Mouse (Mus musculus): ENCODE results near the gene Eno3. TPM values are rescaled to one million over a fixed set of nuclear protein-coding genes. Genes with fewer than 3 reads are reported as not detected.
A peak's percentile ranks its signal among the peaks of the same experiment; 100 is the strongest.

Eno3 gene
- polyA plus RNA-seq, 1 experiment = 15.7 TPM

GRCm38 (mm10) chr11:70649185-70649734, 7.7 kb upstream of the Eno3 start:
- H3K9me3 ChIP-seq (replicated peaks; ENCODE audit: control insufficient read depth, insufficient read depth, low read length, poor library complexity, severe bottlenecking) = no peaks in the 10 kb centered on the region
- no peak overlapping the region for H3K9ac ChIP-seq (ENCODE audit: low read depth, poor library complexity, severe bottlenecking)
- H3K36me3 ChIP-seq (ENCODE audit: control insufficient read depth, insufficient read depth, low read length, poor library complexity, severe bottlenecking) = peaks cover 54% of the 10 kb centered on the region
- H3K4me3 ChIP-seq (ENCODE audit: low read depth, low read length) = no peak overlapping the region
- TF ChIP-seq CTCF (IDR thresholded peaks at IDR 0.05; ENCODE audit: low read depth, low read length) = no peak
- TF ChIP-seq EP300 (IDR thresholded peaks at IDR 0.05; ENCODE audit: insufficient read depth, low read depth, low read length) = no peak
- no peak for TF ChIP-seq POLR2A (IDR thresholded peaks at IDR 0.05; ENCODE audit: insufficient read depth, low read length)
- peaks cover 2% of the 10 kb centered on the region for H3K4me1 ChIP-seq (ENCODE audit: control insufficient read depth, insufficient read depth, low read length)
- H3K27ac ChIP-seq (ENCODE audit: insufficient read depth, low read length) = no peak overlapping the region
- H3K27me3 ChIP-seq (ENCODE audit: control insufficient read depth, insufficient read depth, low read length, poor library complexity, severe bottlenecking) = no peaks in the 10 kb centered on the region

DNA sequence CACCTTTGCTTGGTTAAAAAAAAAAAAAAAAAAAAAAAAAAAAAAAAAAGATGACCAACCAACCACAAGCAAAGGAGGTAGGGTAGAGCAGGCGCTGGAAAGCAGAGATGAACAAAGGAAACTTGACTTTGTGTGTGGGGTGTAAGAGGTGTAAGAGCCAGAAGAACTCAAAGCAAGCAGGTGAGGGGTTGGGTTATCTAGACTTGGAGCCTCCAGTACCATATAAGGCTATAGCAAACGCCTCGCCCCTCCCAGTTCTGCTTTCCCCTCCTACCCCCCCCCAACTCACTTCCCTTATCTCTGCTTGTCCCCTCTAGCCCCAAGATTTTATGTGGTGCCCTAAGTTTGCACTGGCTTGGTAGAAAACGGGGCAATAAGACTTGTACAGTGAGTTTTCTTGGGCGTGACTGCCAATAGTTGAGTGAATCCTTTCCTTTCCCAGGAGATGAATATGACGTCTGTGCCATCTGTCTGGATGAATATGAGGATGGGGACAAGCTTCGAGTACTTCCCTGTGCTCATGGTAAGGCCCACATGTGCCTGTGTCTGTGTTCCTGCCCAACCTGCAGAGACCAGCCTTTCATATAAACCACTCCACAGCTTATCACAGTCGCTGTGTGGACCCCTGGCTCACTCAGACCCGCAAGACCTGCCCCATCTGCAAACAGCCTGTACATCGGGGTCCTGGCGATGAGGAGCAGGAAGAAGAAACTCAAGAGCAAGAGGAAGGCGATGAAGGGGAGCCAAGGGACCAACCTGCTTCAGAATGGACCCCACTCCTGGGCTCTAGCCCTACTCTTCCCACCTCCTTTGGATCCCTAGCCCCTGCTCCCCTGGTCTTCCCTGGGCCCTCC, 6.5 kb upstream of the Eno3 start:
- H3K9me3 ChIP-seq (replicated peaks; ENCODE audit: control insufficient read depth, insufficient read depth, low read length, poor library complexity, severe bottlenecking) = no peaks in the 10 kb centered on the region
- peaks cover 2% of the 10 kb centered on the region for H3K4me1 ChIP-seq (ENCODE audit: control insufficient read depth, insufficient read depth, low read length)
- H3K27me3 ChIP-seq (ENCODE audit: control insufficient read depth, insufficient read depth, low read length, poor library complexity, severe bottlenecking) = no peaks in the 10 kb centered on the region
- peak overlapping the region; percentile 55 for H3K27ac ChIP-seq (ENCODE audit: insufficient read depth, low read length)
- no peak overlapping the region for H3K9ac ChIP-seq (ENCODE audit: low read depth, poor library complexity, severe bottlenecking)
- H3K4me3 ChIP-seq (ENCODE audit: low read depth, low read length) = no peak overlapping the region
- TF ChIP-seq EP300 (IDR thresholded peaks at IDR 0.05; ENCODE audit: insufficient read depth, low read depth, low read length) (no peak), POLR2A (IDR thresholded peaks at IDR 0.05; ENCODE audit: insufficient read depth, low read length) (no peak), CTCF (IDR thresholded peaks at IDR 0.05; ENCODE audit: low read depth, low read length) (no peak)
- H3K36me3 ChIP-seq (ENCODE audit: control insufficient read depth, insufficient read depth, low read length, poor library complexity, severe bottlenecking) = peaks cover 45% of the 10 kb centered on the region

DNA sequence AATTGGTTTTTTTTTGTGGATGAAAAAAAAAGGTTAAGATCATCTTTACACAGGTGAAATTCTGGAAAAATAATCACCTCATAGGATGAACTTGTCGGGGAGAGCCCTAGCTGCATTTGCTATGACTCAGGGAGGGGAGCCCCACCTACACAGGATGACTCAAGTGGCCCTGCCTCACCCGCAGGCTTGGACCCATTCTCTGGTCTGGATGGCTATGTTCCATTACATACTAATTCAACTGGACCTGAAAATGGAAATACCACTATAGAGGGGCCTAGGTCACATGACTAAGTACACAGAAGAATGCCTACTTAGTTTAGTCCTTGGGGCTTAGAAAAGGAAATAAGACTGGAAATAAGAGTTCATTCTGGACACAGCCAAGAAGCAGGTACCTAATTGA, 5.6 kb upstream of the Eno3 start:
- Histone ChIP-seq H3K9ac (ENCODE audit: low read depth, poor library complexity, severe bottlenecking) (no peak overlapping the region), H3K36me3 (ENCODE audit: control insufficient read depth, insufficient read depth, low read length, poor library complexity, severe bottlenecking) (peaks cover 45% of the 10 kb centered on the region), H3K27me3 (ENCODE audit: control insufficient read depth, insufficient read depth, low read length, poor library complexity, severe bottlenecking) (no peaks in the 10 kb centered on the region), H3K4me3 (ENCODE audit: low read depth, low read length) (no peak overlapping the region), H3K9me3 (replicated peaks; ENCODE audit: control insufficient read depth, insufficient read depth, low read length, poor library complexity, severe bottlenecking) (no peaks in the 10 kb centered on the region), H3K27ac (ENCODE audit: insufficient read depth, low read length) (no peak overlapping the region), H3K4me1 (ENCODE audit: control insufficient read depth, insufficient read depth, low read length) (no peaks in the 10 kb centered on the region)
- no peak for TF ChIP-seq EP300 (IDR thresholded peaks at IDR 0.05; ENCODE audit: insufficient read depth, low read depth, low read length)
- TF ChIP-seq CTCF (IDR thresholded peaks at IDR 0.05; ENCODE audit: low read depth, low read length) = no peak
- TF ChIP-seq POLR2A (IDR thresholded peaks at IDR 0.05; ENCODE audit: insufficient read depth, low read length) = no peak

DNA sequence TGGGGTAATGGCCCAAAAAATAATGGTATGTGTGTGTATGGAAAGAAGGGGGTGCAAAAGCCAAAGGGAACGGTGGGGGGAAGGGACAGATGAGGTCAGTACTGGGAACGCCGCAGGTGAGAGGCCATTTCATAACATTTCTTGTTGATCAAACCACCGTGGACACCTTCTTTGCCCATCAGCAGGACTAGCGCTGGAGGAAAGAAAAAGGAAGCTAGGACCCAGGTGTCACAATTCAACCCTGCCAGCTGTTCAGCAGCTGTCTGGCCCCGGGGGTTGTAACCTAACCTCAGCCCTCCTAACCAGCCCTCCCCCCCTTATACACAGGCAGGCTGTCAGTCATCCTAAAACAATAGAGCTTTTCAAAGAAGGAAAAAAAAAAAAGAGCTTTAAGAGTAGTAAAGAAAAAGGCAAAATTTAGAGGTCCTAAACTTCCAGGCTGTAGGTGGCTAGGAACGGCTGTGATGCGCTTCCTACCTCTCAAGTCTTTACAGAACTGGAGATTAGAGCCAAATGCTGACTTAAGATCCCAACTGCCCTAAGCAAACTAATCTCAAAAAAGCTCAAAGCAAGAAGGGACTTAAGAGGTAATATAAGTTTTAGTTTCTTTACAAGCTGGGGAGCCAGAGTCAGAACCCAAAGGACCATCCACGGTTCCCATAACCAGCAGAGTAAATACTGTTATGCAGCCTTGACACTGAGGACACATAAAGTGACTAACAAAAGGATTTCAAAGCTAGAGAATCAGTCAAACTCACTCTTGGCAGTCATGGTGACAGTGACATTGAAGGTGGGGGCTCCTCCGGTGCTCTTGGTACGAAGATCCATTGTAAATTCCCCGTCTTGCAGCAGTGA, 4.7 kb upstream of the Eno3 start:
- H3K36me3 ChIP-seq (ENCODE audit: control insufficient read depth, insufficient read depth, low read length, poor library complexity, severe bottlenecking) = peaks cover 45% of the 10 kb centered on the region

GRCm38 (mm10) chr11:70652884-70653344, 4.1 kb upstream of the Eno3 start:
- H3K27me3 ChIP-seq (ENCODE audit: control insufficient read depth, insufficient read depth, low read length, poor library complexity, severe bottlenecking) = no peaks in the 10 kb centered on the region
- H3K27ac ChIP-seq (ENCODE audit: insufficient read depth, low read length) = peak overlapping the region; percentile 74
- H3K9ac ChIP-seq (ENCODE audit: low read depth, poor library complexity, severe bottlenecking) = peak overlapping the region; percentile 100
- no peak for TF ChIP-seq CTCF (IDR thresholded peaks at IDR 0.05; ENCODE audit: low read depth, low read length)
- no peak for TF ChIP-seq POLR2A (IDR thresholded peaks at IDR 0.05; ENCODE audit: insufficient read depth, low read length)
- TF ChIP-seq EP300 (IDR thresholded peaks at IDR 0.05; ENCODE audit: insufficient read depth, low read depth, low read length) = no peak
- peaks cover 45% of the 10 kb centered on the region for H3K36me3 ChIP-seq (ENCODE audit: control insufficient read depth, insufficient read depth, low read length, poor library complexity, severe bottlenecking)
- H3K9me3 ChIP-seq (replicated peaks; ENCODE audit: control insufficient read depth, insufficient read depth, low read length, poor library complexity, severe bottlenecking) = no peaks in the 10 kb centered on the region
- no peaks in the 10 kb centered on the region for H3K4me1 ChIP-seq (ENCODE audit: control insufficient read depth, insufficient read depth, low read length)
- peak overlapping the region; percentile 100 for H3K4me3 ChIP-seq (ENCODE audit: low read depth, low read length)

More for the DNA sequence above, 4.7 kb upstream of the Eno3 start:
- peak overlapping the region; percentile 100 for H3K9ac ChIP-seq (ENCODE audit: low read depth, poor library complexity, severe bottlenecking)
- H3K4me1 ChIP-seq (ENCODE audit: control insufficient read depth, insufficient read depth, low read length) = no peaks in the 10 kb centered on the region
- TF ChIP-seq CTCF (IDR thresholded peaks at IDR 0.05; ENCODE audit: low read depth, low read length) (no peak), EP300 (IDR thresholded peaks at IDR 0.05; ENCODE audit: insufficient read depth, low read depth, low read length) (no peak), POLR2A (IDR thresholded peaks at IDR 0.05; ENCODE audit: insufficient read depth, low read length) (no peak)
- H3K27ac ChIP-seq (ENCODE audit: insufficient read depth, low read length) = peak overlapping the region; percentile 74
- H3K9me3 ChIP-seq (replicated peaks; ENCODE audit: control insufficient read depth, insufficient read depth, low read length, poor library complexity, severe bottlenecking) = no peaks in the 10 kb centered on the region
- peak overlapping the region; percentile 100 for H3K4me3 ChIP-seq (ENCODE audit: low read depth, low read length)
- no peaks in the 10 kb centered on the region for H3K27me3 ChIP-seq (ENCODE audit: control insufficient read depth, insufficient read depth, low read length, poor library complexity, severe bottlenecking)
